Mouse (Mus musculus): ENCODE data around the gene Gm49711. TPM values are rescaled to one million over a fixed set of nuclear protein-coding genes. Genes with fewer than 3 reads are reported as not detected.

Gene Gm49711
- polyA plus RNA-seq (2012; rRNA removed), result not detected in 2 replicates

DNA sequence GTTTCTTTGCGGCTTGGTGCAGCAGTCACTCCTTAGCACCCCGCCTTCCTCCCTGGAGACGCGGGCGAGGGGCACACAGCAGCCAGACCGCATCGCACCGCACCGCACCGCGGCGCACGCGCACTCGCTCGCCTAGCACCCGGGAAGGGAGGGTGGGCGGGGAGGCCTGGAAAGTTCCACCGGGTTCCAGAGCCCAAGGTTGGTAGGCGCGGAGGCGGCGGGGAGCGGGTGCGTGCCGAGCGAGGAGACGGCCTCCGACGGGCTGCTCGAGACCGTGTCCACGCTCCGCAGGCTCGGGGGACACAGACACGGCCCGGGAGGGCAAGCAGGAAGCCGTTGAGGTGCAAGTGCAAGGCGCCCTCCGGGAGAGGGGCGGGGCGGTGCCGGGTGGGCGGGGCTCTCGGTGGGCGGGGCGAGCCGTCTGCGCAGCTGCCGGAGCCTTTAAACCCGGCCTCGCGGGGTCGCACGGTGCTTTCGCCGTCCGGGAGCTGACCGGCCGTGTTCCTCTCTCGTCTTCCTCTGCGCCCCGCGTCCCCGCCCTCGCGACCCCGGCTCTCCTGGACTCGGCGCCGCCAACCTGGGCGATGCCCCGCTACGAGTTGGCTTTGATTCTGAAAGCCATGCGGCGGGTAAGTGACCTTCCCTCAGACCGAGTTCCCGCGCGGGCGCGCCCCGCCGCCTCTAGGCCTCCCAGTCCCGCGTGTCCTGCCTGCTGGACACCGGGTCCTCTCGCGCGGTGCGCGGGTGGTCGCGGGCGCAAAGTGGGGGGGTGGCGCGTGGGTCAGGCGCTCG lies at the start of gene Gm49711, which contains the start of the genes Mrps6 and Slc5a3:
Gm49711 (plus strand) TSS at position 465 of the 792 bp plus-strand sequence.
Mrps6 (plus strand) TSS at position 419 of the 792 bp plus-strand sequence.
Slc5a3 (plus strand) TSS at position 471 of the 792 bp plus-strand sequence.
- Histone ChIP-seq H3K4me1 (ENCODE audit: control insufficient read depth, insufficient read depth, low read length) (peaks cover 18% of the 10 kb centered on the region), H3K36me3 (ENCODE audit: control insufficient read depth, insufficient read depth, low read length) (no peaks in the 10 kb centered on the region), H3K4me3 (ENCODE audit: control insufficient read depth, low read depth, low read length) (peak within 1 kb of the TSS; percentile 98), H3K27ac (ENCODE audit: control insufficient read depth, insufficient read depth, low read depth, low read length) (peak within 1 kb of the TSS; percentile 93), H3K27me3 (ENCODE audit: control insufficient read depth, insufficient read depth, low read length) (no peaks in the 10 kb centered on the region)
- TF ChIP-seq CTCF (IDR thresholded peaks at IDR 0.05; ENCODE audit: control insufficient read depth, insufficient read depth, insufficient replicate concordance, low read depth, low read length) (no peak), POLR2A (IDR thresholded peaks at IDR 0.05; ENCODE audit: control insufficient read depth, low read depth, low read length) (peak; percentile 95)

DNA sequence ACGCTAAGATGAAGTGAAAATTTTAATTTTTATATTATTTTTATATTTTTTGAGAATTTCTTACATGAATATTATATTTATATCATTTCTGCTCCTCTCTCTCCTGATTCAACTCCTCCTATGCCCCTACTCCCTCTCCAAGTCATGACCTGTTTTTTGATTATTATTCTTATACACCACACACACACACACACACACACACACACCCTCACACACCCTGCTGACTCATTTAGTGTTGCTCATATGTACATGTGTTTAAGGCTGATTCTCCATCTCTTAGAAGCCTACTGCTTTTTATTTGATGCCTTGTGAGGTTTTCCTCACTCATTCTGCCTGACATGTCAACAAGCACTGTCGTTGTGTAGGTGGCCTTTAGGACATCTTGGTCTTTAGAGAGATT lies 48.5 kb upstream of the Gm49711 start:
- TF ChIP-seq CTCF (IDR thresholded peaks at IDR 0.05; ENCODE audit: control insufficient read depth, insufficient read depth, insufficient replicate concordance, low read depth, low read length), result no peak
- TF ChIP-seq POLR2A (IDR thresholded peaks at IDR 0.05; ENCODE audit: control insufficient read depth, low read depth, low read length), result no peak
- H3K27me3 ChIP-seq (ENCODE audit: control insufficient read depth, insufficient read depth, low read length), result no peaks in the 10 kb centered on the region
- H3K36me3 ChIP-seq (ENCODE audit: control insufficient read depth, insufficient read depth, low read length), result no peaks in the 10 kb centered on the region
- no peak overlapping the region for H3K27ac ChIP-seq (ENCODE audit: control insufficient read depth, insufficient read depth, low read depth, low read length)
- no peak overlapping the region for H3K4me3 ChIP-seq (ENCODE audit: control insufficient read depth, low read depth, low read length)
- H3K4me1 ChIP-seq (ENCODE audit: control insufficient read depth, insufficient read depth, low read length), result peaks cover 3% of the 10 kb centered on the region; the same call in 1 of the 2 replicates

DNA sequence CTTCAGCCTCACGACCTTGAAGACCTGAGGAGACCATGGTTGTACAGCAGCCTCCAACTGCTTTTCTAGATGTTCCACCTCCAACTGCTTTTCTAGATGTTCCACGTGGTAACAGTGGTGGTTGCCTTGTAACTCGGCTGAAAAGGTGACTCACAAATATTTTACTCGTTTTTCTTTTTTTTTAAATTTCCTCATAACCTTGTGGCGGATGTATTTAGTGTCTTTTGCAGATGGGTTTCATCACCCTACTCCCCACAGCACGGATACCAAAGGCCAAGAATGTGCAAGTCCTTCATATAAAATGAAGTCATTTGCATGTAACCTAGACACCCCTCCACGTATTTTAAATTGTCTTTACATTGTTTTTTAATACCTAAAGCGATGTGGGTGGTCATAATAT lies 41.3 kb upstream of the Gm49711 start:
- no peak overlapping the region for H3K27ac ChIP-seq (ENCODE audit: control insufficient read depth, insufficient read depth, low read depth, low read length)
- no peak for TF ChIP-seq POLR2A (IDR thresholded peaks at IDR 0.05; ENCODE audit: control insufficient read depth, low read depth, low read length)
- no peak for TF ChIP-seq CTCF (IDR thresholded peaks at IDR 0.05; ENCODE audit: control insufficient read depth, insufficient read depth, insufficient replicate concordance, low read depth, low read length)
- H3K4me1 ChIP-seq (ENCODE audit: control insufficient read depth, insufficient read depth, low read length), result peaks cover 9% of the 10 kb centered on the region
- H3K27me3 ChIP-seq (ENCODE audit: control insufficient read depth, insufficient read depth, low read length), result no peaks in the 10 kb centered on the region
- no peaks in the 10 kb centered on the region for H3K36me3 ChIP-seq (ENCODE audit: control insufficient read depth, insufficient read depth, low read length)
- H3K4me3 ChIP-seq (ENCODE audit: control insufficient read depth, low read depth, low read length), result peak overlapping the region; percentile 52

DNA sequence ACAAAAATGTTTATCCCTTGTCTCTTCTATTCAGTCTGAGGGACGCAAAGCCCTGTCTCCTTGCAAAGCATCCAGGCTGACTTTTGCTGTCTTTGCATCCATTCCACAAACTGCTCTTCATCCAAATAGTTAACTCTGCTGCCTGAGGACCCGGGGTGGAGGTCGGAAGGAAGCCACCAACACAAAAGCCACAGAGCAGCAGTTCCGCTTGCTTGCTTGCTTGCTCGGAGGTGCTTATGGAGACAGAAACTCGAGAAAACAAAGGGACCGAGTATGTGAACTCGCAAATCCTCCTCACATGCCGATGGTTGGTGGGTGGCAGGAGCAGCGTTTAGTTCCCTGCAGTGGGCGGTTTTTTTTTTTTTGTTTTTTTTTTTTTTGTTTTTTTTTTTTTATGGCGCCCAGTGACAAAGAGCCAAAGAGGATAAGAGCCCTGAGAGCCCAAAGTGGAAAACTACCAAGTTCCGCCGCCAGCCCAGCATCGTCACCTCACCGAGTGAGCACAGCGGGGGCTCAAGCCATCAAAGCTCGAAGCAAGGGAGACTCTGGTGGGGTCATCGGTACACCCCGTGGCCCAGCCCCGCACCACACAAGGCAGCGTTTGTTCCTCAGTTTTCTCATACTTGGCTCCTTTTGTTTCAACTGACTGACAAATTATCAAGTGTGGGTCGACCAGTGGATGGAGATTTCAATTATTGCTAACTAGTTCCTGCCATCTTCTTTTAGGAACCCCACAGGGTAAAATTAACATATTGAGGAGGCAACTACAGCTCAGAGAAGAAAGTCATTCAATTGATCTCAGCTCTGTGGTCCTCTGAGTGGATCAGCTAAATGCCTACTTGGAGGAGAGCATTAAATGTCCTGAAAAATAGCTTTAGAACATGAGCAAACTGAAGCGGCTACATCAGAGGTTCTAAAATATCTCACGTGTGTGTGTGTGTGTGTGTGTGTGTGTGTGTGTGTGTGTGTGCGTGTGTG lies 38.7 kb upstream of the Gm49711 start:
- H3K4me1 ChIP-seq (ENCODE audit: control insufficient read depth, insufficient read depth, low read length), result peaks cover 5% of the 10 kb centered on the region
- H3K4me3 ChIP-seq (ENCODE audit: control insufficient read depth, low read depth, low read length), result peak overlapping the region; percentile 59
- no peaks in the 10 kb centered on the region for H3K36me3 ChIP-seq (ENCODE audit: control insufficient read depth, insufficient read depth, low read length)
- no peak for TF ChIP-seq POLR2A (IDR thresholded peaks at IDR 0.05; ENCODE audit: control insufficient read depth, low read depth, low read length)
- TF ChIP-seq CTCF (IDR thresholded peaks at IDR 0.05; ENCODE audit: control insufficient read depth, insufficient read depth, insufficient replicate concordance, low read depth, low read length), result no peak
- peak overlapping the region; percentile 67 for H3K27ac ChIP-seq (ENCODE audit: control insufficient read depth, insufficient read depth, low read depth, low read length)
- H3K27me3 ChIP-seq (ENCODE audit: control insufficient read depth, insufficient read depth, low read length), result no peaks in the 10 kb centered on the region

DNA sequence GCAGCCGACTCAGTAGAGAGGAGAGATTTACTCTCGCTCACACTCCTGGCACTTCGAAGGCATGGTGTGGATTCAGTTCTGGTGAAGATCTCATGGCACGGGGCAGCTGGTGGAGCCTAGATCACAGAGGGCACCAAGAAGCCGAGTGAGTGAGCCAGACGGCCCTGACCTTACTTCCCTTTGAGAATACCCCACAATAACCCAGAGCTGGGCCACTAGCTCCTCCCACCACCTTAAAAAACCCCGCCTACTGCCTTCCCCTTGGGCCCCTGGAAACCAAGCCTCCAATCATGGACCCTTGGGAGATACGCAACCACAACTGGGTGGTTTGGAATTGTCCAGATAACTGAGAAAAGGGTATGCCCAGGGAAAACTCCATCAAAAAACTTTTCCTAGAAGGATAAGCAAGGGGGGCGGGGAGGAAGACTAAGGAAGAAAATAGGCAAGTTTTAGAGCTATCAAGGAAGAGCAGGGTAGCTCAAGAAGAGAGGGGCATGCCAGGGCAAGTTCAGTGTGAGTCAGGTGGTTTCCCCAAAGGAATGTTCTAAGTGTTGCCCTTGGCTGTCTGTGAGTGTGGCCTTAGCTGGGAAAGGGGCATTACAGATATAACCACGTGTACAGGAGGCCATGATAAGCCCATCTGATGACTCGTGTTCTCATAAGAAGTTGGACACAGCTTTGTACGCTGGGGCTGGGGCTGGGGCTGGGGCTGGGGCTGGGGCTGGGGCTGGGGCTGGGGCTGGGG lies 36.3 kb upstream of the Gm49711 start:
- Histone ChIP-seq H3K36me3 (ENCODE audit: control insufficient read depth, insufficient read depth, low read length) (no peaks in the 10 kb centered on the region), H3K27ac (ENCODE audit: control insufficient read depth, insufficient read depth, low read depth, low read length) (no peak overlapping the region), H3K4me3 (ENCODE audit: control insufficient read depth, low read depth, low read length) (no peak overlapping the region), H3K4me1 (ENCODE audit: control insufficient read depth, insufficient read depth, low read length) (peaks cover 5% of the 10 kb centered on the region), H3K27me3 (ENCODE audit: control insufficient read depth, insufficient read depth, low read length) (no peaks in the 10 kb centered on the region)
- TF ChIP-seq POLR2A (IDR thresholded peaks at IDR 0.05; ENCODE audit: control insufficient read depth, low read depth, low read length), result no peak
- no peak for TF ChIP-seq CTCF (IDR thresholded peaks at IDR 0.05; ENCODE audit: control insufficient read depth, insufficient read depth, insufficient replicate concordance, low read depth, low read length)

DNA sequence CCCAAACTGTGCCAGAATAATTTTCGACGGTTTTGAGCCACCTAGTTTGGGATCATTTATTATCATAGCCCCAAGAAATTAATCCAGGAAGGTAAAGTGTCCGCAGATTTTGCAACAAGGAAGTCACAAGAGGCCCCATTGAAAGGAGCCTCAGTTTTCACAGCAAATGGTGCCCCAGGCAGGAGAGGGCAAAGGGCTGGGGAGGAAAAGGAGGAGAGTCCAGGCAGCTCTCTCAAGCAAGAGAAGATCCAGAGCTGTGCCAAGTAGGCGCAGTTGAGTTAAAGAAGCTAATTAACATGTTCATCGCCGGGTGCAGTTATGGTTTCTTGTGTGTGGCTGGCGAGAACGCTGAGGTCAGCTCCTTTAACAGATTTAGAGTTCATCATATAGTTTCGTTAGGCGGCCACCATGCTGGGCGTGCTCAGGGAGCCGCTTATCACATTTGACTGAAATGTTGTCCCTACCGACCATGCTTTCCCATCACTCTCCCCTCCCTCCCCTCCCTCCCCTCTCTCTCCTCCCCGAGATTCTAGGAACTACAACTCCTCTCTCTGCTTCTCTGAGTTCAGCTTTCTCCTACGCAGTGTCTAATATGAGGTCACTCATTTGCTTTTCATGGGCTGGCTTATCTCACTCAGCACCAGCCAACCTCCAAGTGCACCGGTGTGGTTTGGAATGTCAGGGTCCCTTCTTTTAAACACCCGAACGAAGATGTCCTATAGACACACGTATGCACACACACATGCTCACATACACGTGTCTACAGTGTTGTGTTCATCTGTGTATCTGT lies 35.4 kb upstream of the Gm49711 start:
- H3K4me1 ChIP-seq (ENCODE audit: control insufficient read depth, insufficient read depth, low read length), result peaks cover 5% of the 10 kb centered on the region
- no peaks in the 10 kb centered on the region for H3K36me3 ChIP-seq (ENCODE audit: control insufficient read depth, insufficient read depth, low read length)
- peak overlapping the region; percentile 33; the same call in 1 of the 2 replicates for H3K27ac ChIP-seq (ENCODE audit: control insufficient read depth, insufficient read depth, low read depth, low read length)
- H3K27me3 ChIP-seq (ENCODE audit: control insufficient read depth, insufficient read depth, low read length), result no peaks in the 10 kb centered on the region
- H3K4me3 ChIP-seq (ENCODE audit: control insufficient read depth, low read depth, low read length), result no peak overlapping the region
- TF ChIP-seq CTCF (IDR thresholded peaks at IDR 0.05; ENCODE audit: control insufficient read depth, insufficient read depth, insufficient replicate concordance, low read depth, low read length) (no peak), POLR2A (IDR thresholded peaks at IDR 0.05; ENCODE audit: control insufficient read depth, low read depth, low read length) (no peak)
